Mouse (Mus musculus): ENCODE measurements around the gene Tnfsf18. TPM values are rescaled to one million over a fixed set of nuclear protein-coding genes. Genes with fewer than 3 reads are reported as not detected.

The Tnfsf18 gene
- polyA plus RNA-seq, 1 experiment from 2014 or later: 0.12 TPM

DNA sequence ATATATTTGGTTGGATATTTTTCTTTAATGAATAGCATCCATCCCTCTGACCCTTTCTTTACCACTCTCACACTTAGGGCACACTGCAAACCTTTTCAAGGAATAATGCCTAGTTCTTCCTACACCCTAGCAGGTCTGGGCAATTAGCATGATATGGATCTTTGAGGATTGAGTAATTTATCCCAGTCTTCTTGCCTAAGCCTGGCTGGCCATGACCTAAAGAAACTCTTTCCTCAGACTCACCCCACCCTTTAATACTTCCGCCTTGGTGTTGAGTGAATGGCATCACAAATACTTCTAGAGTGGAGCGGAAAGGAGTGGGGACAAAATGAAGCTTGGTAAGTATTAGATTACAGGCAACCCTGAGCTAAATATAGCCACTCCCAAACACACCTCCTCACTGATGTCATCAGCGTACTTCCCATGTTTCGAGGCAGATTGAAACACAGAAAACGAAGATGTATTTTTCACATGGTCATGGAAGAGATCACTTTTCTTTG, 56.2 kb downstream of the Tnfsf18 start:
- no peak overlapping the region for H3K4me3 ChIP-seq (ENCODE audit: low read depth, low read length)

GRCm38 (mm10) chr1:161552098-161552497, 57.6 kb downstream of the Tnfsf18 start:
- H3K4me1 ChIP-seq (ENCODE audit: control insufficient read depth, insufficient read depth, low read length): no peaks in the 10 kb centered on the region
- no peak overlapping the region for H3K9ac ChIP-seq (ENCODE audit: low read length)
- DNase-seq (ENCODE audit: low spot score, missing footprints) (no peak), ATAC-seq (ENCODE audit: low FRiP score) (no peak)
- no peak overlapping the region for H3K4me3 ChIP-seq (ENCODE audit: low read depth, low read length)
- WGBS: 80% methylated on average over 2 of the region's 2 CpGs
- no peak overlapping the region for H3K4me2 ChIP-seq
- H3K27ac ChIP-seq (ENCODE audit: low read depth, low read length): no peak overlapping the region
- H3K36me3 ChIP-seq (ENCODE audit: control insufficient read depth, insufficient read depth, low read length): no peaks in the 10 kb centered on the region
- no peaks in the 10 kb centered on the region for H3K27me3 ChIP-seq (ENCODE audit: control insufficient read depth, insufficient read depth, low read length)
- H3K9me3 ChIP-seq (ENCODE audit: control insufficient read depth, low read length): no peaks in the 10 kb centered on the region

More for the DNA sequence above, 56.2 kb downstream of the Tnfsf18 start:
- no peaks in the 10 kb centered on the region for H3K27me3 ChIP-seq (ENCODE audit: control insufficient read depth, insufficient read depth, low read length)
- H3K9me3 ChIP-seq (ENCODE audit: control insufficient read depth, low read length): no peaks in the 10 kb centered on the region
- H3K27ac ChIP-seq (ENCODE audit: low read depth, low read length): no peak overlapping the region
- ATAC-seq (ENCODE audit: low FRiP score): no peak
- no peak for DNase-seq (ENCODE audit: low spot score, missing footprints)
- H3K4me2 ChIP-seq: no peak overlapping the region
- no peaks in the 10 kb centered on the region for H3K4me1 ChIP-seq (ENCODE audit: control insufficient read depth, insufficient read depth, low read length)
- 90% methylated on average over 5 of the region's 5 CpGs for WGBS
- H3K9ac ChIP-seq (ENCODE audit: low read length): no peak overlapping the region
- H3K36me3 ChIP-seq (ENCODE audit: control insufficient read depth, insufficient read depth, low read length): no peaks in the 10 kb centered on the region

Other genes starting within 250 kb of the Tnfsf18 start
- gene Prdx6, start 243.4 kb upstream of the Tnfsf18 start, polyA plus RNA-seq (2014; fragmentation: Nextera tagmentation; extraction: Ambion mirVana): 389 and 403 TPM in 2 replicates
- 0.20 and 0.40 TPM in 2 replicates for gene Tnfsf4, start 99.2 kb upstream of the Tnfsf18 start, polyA plus RNA-seq (2014; fragmentation: Nextera tagmentation; extraction: Ambion mirVana)

Data from midbrain, embryonic 11.5 days (tissue).